Mouse (Mus musculus) CD4-positive helper T cell, adult 2 months (primary cell): ENCODE measurements at regions not wholly inside any gene's neighbourhood (a gene's known extent, or its start where the extent isn't known, plus 50 kb on each side); places are given as distances from the start of the nearest gene placed in this dataset.
"Not testable (repeated sequence)": the region's sequence is repeated elsewhere in the genome, so short reads cannot be mapped to it uniquely, and the experiment has no call there.

Experiments used
- DNase-seq: peaks from one replicate; pipeline ENCODE4 v3.0.0-alpha.2; 2012; ENCODE audit warnings: low read depth, missing footprints, low spot score

DNA sequence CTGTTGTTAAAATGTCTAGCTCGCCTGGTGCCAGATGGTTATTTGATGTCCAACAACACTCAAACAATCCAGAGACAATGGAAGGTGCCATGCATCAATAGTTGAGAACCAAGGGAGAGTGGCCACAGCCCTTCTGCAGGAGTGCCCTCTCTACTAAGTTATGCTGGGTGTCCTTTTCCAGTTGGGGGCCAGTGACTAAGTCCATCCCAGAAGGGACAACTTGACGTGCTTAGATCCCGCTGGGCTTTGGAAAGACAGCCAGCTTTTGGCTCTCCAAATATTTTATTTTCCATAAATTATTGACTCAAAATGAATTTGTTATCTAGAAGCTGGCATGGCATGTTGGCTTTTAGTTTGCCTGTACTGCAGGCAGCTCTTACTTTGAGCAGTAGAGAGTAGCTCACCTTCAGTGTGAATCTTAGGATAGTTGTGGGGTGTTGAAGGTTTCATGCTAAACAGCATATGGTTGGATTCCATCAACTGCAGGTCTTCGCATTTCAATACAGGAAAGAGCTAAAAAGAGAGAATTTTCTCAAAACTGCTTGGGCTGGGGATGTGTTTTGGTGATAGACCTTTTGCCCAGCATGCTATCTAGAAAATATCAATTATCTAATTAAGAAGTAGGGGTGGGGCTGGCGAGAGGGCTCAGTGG, 120.8 kb upstream of the Cpsf6 start:
- no peak for DNase-seq

DNA sequence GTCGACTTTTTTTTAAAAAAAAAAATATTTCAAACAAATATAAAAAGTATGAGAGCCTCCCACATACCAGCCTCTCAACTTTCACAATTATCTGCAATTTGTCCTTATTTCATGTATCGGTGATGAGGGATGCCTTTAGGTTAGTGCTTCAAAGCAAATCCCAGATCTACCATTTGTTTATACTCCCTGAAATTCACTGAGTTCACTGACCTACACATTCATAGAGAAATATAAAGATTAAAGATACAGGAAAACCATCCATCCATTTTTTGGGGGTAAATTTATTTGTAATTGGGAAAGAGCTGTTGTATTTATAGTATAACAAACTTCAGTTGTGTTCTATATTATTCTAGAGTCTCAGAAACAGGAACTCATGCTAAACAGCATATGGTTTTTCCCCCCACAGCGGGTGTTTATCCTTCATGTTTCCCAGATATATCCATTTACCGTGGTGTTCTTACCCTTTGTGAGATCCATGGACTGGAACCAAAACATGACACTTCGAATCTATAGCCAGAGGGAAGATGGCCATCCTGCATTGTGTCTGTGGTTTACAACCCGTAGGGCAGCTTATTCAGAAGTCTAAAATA, 120.1 kb upstream of the Cpsf6 start:
- DNase-seq: no peak

DNA sequence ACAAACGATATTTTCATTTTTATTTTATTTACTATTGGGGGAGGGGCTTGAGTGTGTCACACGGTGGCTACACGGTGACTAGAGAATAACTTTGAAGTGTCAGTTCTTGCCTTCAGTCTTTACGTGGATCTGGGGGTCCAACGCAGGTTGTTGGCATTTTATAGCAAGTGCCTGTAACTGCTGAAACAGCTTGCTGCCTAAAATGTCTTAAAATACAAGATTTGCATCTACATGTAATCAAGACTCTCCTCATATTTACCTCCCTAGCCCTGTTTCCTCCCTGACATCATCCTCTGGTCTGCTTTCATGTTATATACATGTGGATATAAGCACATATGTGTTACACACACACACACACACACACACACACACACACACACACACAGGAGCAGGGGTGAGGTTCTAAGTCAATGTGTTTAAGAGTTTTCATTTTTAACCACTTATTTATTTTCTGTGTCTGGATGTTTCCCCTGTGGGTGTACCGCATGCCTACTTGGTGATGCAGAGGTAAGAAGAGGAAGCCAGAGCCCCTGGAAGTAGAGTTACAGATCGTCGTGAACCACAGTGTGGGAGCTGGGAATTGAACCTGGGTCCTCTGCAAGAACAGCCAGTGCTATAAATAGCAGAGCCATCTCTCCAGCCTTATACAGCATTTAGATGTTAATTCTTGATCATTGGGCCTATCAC, 119.5 kb upstream of the Cpsf6 start:
- DNase-seq: no peak

DNA sequence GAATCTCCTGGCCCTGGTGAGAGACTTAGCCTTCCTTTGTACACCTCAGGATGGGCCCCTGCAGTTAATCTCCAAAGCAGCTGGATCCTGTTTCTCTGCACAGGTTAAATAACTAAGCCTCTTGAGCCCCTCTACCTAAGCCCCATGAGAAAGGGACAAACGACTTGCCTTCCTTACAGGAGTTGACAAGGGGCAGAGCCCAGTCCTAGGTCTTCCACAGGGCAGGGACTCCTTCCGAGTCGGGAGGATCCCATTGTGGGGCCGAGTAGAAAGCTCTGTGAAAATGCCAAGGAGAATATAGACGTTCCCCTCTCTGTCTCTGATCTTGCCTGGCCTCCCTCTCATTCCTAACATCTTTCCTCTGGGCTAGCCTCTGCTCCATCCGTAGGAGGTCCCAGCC, 118.7 kb upstream of the Cpsf6 start:
- no peak for DNase-seq

DNA sequence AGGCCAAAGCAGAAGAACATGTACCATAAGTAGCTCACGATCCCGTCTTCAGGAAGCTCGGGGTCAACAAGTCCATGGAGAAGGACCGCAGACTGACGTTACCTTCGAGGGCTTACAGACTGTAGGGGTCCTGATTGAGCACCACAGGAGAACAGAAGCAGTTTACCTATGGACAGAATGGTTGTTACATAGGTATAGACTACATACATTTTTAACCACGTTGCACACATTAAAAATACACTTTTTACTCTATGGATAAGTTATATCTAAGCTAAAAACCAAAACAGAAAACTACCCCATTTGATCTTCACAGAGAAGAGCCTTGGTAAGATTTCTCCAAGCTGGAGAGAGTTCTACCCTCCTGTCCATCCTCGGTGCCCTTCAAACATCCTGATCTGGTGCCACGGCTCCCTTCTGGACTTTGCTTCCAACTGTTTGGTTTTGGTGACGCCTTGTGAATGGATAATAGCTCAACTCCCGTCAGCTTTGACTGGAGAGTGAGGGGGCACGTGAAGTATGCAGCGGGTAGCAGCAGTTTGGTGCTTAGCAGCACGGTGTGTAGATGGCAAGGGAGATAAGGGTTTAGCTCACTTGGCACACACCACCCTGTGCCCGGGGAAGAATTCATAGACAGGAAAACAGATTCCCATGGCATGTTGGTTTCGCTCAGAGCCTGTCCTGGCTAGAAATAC, 117.9 kb upstream of the Cpsf6 start:
- no peak for DNase-seq

DNA sequence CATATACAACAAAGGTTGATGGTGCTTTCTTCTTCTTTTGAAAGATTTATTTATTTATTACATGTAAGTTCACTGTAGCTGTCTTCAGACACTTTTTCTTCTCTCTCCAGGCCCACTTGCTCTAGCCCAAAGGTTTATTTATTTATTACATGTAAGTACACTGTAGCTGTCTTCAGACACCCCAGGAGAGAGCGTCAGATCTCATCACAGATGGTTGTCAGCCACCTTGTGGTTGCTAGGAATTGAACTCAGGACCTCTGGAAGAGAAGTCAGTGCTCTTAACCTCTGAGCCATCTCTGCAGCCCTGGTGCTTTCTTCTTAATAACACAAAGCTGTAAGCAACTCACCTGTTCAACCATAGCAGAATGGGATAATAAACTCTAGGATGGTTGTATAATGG, 117.3 kb upstream of the Cpsf6 start:
- DNase-seq: not testable (repeated sequence)

DNA sequence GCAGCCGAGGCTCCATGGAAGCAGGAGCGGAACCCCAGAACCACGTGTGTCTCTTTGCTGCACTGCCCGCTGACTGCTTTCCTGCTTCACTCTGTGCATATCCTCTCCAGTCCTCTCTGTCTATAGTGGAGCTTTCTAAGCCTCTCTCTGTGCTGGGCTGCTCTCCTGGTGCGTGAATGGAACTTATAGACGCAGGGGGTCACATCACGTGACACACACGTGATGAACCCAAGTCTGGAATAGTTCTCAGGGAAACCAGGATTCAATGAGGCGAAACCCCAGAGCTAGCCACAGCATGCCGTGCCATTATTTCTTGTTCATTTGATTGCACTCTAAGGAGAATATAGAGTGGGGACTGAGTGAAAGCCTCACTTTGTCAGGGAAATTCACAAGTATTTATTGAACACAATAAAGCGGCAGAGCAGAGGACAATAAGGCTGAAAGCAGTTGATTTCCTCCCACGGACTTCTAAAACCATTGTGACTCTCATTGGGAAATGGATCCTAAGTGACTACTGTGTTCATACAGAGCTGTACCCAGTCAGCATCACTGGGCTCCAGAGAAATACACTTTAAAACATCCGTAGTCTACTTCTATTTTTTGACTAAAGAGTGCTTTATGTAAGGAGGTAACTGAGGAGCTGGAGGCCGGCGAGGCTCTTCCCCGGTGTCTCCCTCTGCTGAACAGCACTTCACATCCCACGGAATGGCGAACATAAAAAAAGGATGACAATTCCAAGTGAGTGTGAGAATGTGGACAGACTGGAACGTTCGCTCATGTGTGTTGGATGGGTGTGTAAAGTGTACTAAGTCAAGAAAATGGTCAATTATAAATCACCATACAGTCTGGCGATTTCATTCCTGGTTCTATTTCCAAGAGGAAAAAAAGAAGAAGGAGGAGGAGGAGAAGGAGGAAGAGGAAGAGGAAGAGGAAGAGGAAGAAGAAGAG, 116.5 kb upstream of the Cpsf6 start:
- no peak for DNase-seq

DNA sequence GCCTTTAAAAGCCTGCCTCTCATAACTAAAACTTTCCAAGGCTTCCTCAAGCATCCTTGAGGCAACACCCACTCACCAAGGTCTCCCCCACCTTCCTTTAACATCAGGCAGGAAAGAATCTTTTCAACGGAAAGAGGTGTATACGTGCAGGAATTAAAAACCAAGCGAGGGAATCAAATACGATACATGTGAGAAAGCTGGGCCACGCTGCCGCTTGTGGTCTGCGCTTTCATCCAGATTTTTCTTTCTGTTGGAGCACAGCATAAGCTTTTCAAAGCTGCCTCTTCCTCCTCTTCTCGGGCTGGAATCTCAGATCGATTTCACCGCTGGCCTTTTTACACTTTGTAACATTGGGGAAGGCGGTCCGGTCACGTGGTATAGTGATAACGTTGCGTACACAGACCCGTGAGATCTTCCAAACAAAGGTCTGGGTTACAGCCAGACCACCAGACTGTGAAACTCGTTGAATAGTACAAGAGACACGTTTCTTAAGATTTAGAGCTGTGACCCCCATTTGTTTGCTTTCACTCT, 114.4 kb upstream of the Cpsf6 start:
- peak; percentile 39 for DNase-seq

DNA sequence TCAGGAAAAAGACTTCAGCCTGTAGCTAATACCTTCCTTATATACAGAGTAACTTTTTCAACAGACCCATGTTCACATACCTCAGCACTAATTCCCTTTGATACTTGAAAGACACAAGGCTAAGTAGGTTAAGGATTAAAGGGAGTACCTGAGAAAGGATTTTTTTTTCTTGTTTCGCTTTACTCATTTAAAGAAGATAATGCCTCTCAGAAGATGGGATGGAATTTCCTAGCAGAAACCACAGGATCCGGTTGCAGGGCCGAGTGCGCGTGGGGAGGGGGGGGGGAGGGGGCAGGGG, 114.0 kb upstream of the Cpsf6 start:
- DNase-seq: peak; percentile 63

DNA sequence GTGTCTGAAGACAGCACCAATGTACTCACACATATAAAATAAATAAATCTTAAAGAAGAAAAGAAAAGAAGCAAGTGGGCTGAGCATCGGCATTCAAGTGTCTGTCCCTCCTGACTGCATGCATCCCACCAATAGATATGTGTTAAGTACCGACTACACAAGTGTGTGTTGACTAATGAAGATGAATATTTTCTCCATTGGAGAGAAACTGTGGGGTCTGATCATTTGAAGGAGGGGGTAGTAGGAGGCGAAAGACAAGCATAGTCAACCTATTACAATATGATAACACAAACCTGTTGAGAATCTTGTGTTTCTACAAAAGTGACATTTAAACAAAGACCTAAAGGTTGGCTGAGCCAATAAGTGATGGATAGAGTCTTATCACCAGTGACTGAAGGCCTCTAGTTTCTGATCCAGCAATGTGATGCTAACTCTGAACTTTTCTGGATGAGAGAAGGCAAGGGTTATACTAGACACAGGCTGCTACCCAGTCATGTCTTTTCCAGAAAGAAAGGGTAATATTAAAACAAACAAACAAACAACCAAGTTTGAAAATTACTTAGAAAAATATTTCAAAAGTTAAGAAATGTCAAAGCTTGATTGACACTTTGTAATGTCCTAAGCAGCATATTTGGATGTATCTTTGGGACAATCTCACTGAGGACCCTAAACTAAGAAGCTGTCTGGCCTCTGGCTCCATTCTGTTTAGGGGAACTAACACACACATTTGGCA, 113.4 kb upstream of the Cpsf6 start:
- no peak for DNase-seq

DNA sequence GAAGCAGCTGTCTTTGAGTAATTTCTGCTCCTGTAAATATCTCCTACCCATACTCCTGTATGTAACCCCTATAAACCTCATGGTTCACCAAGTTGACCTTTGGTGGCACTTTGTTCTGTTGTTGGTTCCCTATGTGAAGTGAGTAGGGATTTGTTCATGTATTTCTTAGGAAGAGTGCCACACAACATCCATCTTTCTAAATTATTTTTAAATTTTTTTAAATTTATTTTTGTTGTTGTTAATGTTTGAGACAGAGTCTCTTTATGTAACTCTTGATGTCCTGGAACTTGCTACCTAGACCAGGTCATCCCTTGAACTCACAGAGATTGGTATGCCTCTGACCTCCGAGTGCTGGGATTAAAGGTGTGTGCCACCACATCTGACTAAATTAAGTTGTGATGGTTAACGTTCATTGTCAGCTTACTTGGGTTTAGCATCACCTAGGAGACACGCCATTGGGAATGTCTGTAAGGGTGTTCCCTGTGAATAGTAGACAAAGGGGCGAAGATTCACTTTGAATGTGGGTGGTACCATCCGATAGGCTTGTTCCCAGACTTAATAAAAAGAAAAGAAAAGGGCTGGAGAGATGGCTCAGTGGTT, 112.7 kb upstream of the Cpsf6 start:
- no peak for DNase-seq

DNA sequence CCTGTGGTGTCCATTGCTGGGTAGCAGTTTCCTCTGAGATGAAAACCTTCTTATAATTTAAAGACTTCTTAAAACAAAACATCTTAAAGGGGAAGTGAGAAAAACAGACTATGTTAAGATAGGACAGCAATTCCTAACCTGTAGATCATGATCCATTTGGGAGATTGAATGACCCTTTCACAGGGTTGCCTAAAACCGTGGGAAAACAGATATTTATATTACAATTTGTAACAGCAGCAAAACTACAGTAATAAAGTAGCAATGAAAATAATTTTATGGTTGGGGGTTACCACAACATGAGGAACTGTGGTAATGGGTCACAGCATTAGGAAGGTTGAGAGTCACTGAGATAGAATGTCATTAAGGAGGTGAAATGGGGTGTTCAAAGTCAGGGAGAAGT, 111.9 kb upstream of the Cpsf6 start:
- DNase-seq: no peak

DNA sequence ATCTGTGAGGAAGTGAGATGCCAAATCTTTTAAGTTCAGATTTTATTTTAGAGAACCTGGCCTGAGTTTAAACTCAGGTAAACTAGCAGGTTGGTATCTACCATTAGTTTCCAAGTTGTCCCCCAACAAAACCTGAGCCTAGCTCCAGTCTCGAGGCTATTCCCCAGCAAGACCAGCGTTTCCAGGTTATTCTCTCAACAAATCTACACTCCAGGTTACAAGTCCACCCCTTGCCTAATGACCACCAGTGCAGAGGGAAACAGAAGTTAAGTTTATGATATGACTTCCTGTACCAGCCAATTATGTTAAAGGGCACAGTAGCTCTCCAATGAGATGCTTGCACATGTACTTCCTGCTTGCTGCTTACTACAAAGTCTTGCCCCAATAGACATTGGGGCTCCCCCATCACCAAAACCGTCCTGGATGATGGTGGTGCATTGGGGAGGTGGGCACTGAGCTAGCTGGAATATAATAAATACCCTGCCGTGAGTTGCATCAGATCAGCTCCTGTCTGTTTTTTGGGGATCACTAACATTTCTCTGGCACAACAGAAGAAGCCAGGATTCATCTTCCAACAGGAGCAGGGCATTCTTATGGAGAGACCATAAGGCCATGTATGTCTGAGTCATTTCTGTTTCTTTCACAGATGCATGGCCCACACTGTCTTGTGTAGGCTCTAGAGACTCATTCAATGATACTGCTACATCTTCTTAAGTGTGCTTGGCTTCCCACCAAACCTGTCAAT, 111.2 kb upstream of the Cpsf6 start:
- DNase-seq: no peak

DNA sequence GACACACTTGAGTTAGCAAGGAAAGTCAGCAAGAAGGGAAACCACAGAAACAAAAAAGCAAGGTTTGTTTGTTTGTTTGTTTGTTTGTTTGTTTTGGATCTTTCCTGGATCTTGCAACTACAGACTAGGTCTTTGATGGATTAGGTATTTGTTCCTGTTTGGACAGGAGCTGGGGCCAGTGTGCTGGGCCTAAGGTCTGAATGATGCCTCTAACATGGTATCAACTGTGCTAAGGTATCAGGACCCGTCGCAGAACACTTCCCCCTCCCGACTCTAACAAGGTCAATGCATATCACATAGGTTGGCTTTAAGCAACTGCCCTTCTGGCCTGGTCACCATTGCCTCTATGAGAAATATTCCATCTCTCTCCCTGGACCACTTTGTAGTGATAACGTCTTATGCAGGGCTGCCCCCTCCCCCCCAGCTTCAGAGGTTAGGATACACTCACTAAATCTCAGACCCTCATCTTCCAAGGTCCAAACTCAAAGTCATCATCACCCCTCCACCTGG, 103.3 kb upstream of the Cpsf6 start:
- DNase-seq: no peak

DNA sequence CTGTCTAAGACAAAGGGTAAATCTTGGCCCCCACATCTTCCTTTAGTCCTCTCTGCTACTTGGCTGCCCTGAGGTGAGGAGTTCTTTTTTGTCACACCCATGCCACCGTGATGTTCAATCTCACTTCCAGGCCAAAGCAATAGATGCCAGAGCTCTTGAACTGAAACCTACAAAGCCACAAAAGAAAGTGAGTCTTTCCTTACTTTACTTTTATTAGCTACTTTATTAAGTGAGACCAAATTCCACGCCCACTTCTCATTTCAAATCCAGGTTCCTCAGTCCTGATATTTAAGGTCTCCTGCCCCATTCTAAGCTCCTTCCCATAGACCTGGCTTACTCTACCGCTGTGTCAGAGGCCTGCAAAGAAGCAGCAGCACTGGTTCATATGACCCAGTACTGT, 102.5 kb upstream of the Cpsf6 start:
- no peak for DNase-seq

DNA sequence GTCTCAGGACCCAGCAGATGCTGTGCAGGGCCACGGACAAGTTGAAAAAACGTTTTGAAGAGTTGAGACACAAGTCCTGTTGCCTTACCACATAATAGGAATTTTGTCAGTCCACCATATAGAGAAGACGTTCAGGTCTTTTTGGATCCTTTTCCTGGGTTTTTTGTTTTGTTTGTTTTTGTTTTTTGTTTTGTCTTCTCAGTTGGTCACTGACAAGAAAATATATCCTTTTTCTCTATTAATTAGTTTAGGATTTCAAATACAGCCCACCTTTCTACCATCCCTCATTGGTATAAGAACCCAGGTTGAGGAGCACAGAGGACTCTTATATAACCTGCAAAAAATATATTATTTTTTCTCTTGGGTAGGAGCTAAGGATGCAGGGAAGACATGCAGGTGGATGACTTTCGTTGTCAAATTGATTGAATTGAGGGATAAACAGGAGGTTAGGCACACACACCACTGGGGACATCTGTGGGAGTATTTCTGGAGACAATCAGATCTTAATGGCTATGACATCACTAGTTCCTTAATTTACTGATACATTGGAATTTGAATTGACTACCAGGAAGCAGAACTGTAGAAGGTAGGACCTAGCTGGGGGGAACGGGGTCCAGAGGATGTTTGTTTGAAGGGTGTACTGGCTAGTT, 101.7 kb upstream of the Cpsf6 start:
- DNase-seq: no peak

DNA sequence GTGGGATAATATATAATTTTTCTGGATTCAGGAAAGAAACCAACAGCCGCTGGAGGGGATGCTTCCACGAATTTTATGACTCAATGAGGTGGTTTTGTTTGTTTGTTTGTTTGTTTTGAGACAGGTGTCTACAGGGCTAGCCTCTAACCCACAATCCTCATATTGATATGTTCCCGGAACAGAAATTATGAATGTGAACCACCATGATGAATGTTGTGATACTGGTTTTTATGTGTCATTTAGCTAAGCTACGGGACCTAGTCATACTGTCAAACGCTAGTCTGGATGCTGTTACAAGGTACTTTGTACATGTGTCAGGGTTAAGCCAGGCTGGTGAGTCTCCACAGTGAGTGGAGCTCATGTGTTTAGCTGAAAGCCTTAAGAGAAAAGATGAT, 100.6 kb upstream of the Cpsf6 start:
- DNase-seq: no peak

DNA sequence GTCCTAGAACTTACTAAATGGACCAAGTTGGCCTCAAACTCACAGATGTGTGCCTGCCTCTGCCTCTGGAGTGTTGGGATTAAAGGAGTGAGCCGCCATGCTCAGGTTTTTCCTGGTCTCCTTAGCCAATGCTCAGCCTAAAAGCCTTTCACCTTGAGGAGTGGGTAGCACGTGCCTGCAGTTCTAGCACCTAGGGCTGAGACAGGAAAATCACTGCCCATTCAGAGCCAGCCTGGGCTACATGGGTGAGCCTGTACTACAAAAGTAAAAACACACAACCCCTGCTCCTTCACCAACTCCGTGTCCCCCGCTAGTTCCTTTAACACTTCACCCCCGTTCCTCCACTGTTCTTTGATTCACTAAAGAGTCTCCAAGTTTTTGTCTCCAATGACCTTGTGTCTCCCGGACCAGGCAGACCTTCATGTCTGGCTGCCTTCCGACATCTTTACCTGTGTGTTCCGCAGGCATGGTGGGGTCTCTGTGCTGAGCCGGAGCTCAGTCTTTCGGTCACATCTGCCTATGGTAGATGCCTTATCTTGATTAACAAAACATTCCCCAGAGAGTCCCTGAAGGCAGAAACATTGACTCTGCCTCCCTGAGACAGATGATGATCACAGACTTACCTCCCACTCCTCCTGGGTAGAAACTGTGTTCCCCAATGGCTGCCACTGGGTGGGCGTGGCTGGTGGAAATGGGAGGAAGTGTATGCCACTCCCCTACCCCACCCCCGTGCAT, 100.1 kb upstream of the Cpsf6 start:
- DNase-seq: no peak
